Mouse (Mus musculus): ENCODE measurements around the gene Letmd1.

The Letmd1 gene

DNA sequence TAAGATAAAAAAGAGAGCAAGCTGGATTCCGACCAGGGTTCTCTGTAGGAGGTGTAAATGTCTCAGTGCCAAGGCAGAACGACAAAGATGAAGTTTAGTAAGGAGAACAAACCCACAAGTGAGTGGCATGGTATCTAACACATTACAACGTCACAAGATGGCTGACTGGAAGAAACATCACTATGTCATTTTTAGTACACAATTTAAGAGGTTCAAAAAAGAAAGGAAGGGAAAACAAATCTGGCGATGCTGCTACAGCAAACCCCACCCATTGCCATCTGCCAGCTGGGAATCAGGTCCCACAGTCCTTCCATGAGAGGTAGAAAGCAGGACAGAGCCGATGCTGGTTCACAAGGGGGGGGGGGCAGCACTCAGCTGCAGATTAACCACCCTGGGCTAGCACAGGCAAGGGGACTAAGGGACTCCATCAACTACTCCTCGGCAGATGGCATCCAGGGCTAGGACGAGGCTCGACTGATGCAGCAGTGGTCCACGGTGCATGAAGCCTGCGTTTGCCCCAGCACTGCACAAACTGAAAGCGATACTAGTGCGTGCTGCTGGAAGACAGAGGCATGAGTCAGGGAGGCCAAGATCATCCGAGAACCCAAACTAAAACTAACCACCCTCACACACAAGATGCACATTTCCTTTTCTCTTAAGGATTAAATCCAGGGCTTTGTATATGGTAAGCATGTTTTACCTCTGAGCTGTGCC is 39.8 kb downstream of the Letmd1 start:
- DNase-seq: no peak

DNA sequence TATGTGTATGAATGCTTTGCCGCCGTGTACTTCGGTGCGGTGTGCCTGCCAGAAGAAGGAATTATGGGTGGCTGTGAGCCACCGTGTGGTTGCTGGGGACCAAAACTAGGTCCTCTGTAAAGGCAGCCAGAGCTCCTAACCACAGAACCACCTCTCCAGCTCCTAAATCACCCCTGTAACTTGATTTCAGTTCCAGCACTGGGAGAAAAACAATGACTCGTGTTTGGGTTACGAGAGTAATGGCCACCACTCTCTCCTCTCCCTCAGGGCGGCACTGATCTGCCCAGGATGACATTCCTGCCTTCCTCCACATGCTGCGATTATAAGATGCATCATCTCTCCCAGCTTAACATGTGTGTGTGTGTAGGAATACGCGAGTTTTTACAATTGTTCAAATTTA is 41.2 kb downstream of the Letmd1 start:
- DNase-seq: no peak

GRCm38 (mm10) chr15:100513387-100513786 is 44.6 kb downstream of the Letmd1 start:
- DNase-seq: no peak

DNA sequence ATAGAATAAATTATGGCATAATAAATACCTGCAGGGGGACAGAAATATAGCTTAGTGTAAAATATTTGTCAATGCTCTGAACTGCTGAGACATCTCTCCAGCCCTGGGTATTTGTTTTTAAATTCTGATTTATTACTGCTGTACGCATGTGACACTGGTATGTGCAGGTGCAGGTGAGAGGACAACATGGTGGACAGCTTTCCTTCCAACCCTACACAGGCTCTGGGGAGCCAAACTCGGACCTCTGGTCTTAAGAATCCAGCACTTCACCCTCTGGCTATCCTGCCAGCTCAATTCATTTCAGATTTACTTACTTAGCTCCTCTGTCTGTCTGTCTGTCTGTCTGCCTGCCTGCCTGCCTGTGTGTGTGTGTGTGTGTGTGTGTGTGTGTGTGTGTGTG is 46.3 kb downstream of the Letmd1 start:
- DNase-seq: no peak

GRCm38 (mm10) chr15:100520306-100520705 is 51.5 kb downstream of the Letmd1 start:
- DNase-seq: no peak

- no peak for DNase-seq
Observed at GRCm38 (mm10) chr15:100525405-100525804, 56.6 kb downstream of the Letmd1 start.

- DNase-seq: no peak
Observed at GRCm38 (mm10) chr15:100527900-100528299, 59.1 kb downstream of the Letmd1 start.

Measured in cerebellum, postnatal 36 days (tissue).